Mouse (Mus musculus) heart, embryonic 16.5 days (tissue): Measurements from ENCODE around the gene Grin2b. TPM values are rescaled to one million over a fixed set of nuclear protein-coding genes. Genes with fewer than 3 reads are reported as not detected.

Source experiments
- ATAC-seq: fragments of 200-750 bp; cut with Nextera tagmentation; replicated peaks from 2 replicates; pipeline ENCODE4 v1.8.0; 2017; ENCODE audit warnings: moderate number of reproducible peaks; ENCODE audit not compliant: insufficient read depth, low FRiP score; ENCODE audit errors: extremely low read depth
- H3K27ac ChIP-seq: fragments of 300-500 bp; sonication (generic); 2 replicates; pipeline ENCODE4 v1.5.1; 2014; ENCODE audit warnings: mild to moderate bottlenecking, low read length, control low read depth, moderate library complexity
- H3K27me3 ChIP-seq: fragments of 300-500 bp; sonication (generic); 2 replicates; pipeline ENCODE4 v1.6.1; 2014; ENCODE audit warnings: low read length, mixed read lengths; ENCODE audit not compliant: control insufficient read depth, insufficient read depth
- H3K36me3 ChIP-seq: fragments of 300-500 bp; sonication (generic); 2 replicates; pipeline ENCODE4 v1.6.1; 2014; ENCODE audit not compliant: control insufficient read depth, insufficient read depth
- H3K4me1 ChIP-seq: fragments of 300-500 bp; sonication (generic); 2 replicates; pipeline ENCODE4 v1.6.1; 2014; ENCODE audit warnings: low read length, mixed read lengths; ENCODE audit not compliant: control insufficient read depth, insufficient read depth
- H3K4me2 ChIP-seq: fragments of 300-500 bp; sonication (generic); 2 replicates; pipeline ENCODE4 v1.6.1; 2014; ENCODE audit warnings: low read depth, mild to moderate bottlenecking, control low read depth, low read length
- H3K4me3 ChIP-seq: fragments of 300-500 bp; sonication (generic); 2 replicates; pipeline ENCODE4 v1.5.1; 2014; ENCODE audit warnings: mild to moderate bottlenecking, control low read depth, low read length
- H3K9ac ChIP-seq: fragments of 300-500 bp; sonication (generic); 2 replicates; pipeline ENCODE4 v1.6.1; 2014; ENCODE audit warnings: low read length, control low read depth
- H3K9me3 ChIP-seq: fragments of 300-500 bp; sonication (generic); replicated peaks from 2 replicates; pipeline ENCODE4 v1.6.1; 2016; ENCODE audit warnings: low read length; ENCODE audit not compliant: control insufficient read depth
- WGBS: fragments of 180-500 bp; shearing (Covaris S2); extraction: QIAGEN DNeasy Blood & Tissue Kit; methylation state at CpG from one replicate; pipeline ENCODE4 v1.1.7; 2014; 5-methylcytosine and 5-hydroxymethylcytosine counted together
- polyA plus RNA-seq: library from polyadenylated mRNA; unstranded; fragments of >200 nt; fragmentation: Nextera tagmentation; extraction: Ambion mirVana; gene quantifications from 2 replicates; pipeline ENCODE4 v1.2.1, GENCODE M21; 2015

Grin2b gene
- polyA plus RNA-seq, 1 experiment from 2014 or later = under 0.01 TPM

DNA sequence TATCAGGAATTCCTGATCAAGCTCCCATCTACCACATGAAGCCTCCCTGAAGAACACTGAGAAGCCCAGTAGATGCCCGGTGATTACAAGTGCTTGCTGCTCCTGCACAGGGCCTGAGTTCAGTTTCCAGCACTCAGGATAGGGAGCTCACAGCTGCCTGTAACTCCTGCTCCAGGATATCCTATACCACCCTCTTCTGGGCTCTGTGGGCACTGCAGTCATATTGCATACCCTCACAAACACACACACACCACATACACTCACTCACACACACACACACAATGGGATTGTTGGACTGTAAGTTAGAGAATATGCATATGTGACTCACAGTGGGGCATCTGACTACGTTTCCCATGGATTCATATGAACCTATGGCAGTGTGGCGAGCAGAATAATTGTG is 55.9 kb downstream of the Grin2b start:
- ATAC-seq = no peak
- H3K4me2 ChIP-seq = no peak overlapping the region
- H3K27me3 ChIP-seq = no peaks in the 10 kb centered on the region
- H3K27ac ChIP-seq = no peak overlapping the region
- WGBS = 85% methylated on average over 3 of the region's 3 CpGs
- no peaks in the 10 kb centered on the region for H3K36me3 ChIP-seq
- H3K4me1 ChIP-seq = no peaks in the 10 kb centered on the region
- no peak overlapping the region for H3K4me3 ChIP-seq
- H3K9ac ChIP-seq = no peak overlapping the region
- H3K9me3 ChIP-seq = no peaks in the 10 kb centered on the region

DNA sequence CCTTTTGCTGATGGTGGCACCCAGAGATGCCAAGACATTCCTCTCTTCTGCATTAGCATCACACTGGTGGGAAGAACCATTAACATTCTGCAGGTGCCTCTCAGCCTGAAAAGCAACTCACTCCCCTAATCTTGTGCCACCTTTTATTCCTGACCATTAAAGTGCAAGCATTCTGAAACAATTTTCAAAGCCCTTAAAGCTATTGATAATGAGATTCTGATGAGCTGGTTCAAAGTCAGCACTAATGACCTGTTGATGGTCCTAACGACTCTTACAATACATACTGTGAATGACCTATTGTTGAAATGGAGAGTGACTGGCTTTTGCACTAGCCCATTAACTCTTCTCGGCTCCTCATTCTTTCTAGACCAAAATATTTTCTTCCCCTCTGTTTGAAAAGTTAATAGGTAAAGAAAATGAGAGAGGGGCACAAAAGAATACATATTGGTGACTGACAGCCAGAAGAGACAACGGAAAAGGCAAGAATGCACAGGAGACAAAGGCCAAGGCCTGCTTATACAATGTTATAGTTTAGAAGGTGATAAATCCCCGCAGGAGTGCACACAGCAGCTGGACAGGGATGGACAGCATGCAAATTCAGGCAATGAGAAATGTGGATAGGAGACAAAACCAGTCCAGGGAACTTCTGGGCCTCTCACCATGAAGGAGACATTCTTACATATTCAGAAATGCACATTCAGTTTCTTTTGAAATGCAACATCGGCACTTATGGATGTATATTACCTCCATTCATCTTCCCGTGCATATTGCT is 59.5 kb downstream of the Grin2b start:
- H3K9ac ChIP-seq = no peak overlapping the region
- no peaks in the 10 kb centered on the region for H3K4me1 ChIP-seq
- H3K9me3 ChIP-seq = no peaks in the 10 kb centered on the region
- H3K27me3 ChIP-seq = no peaks in the 10 kb centered on the region
- no peaks in the 10 kb centered on the region for H3K36me3 ChIP-seq
- WGBS = 68% methylated on average over 6 of the region's 6 CpGs
- no peak for ATAC-seq
- no peak overlapping the region for H3K27ac ChIP-seq
- H3K4me3 ChIP-seq = no peak overlapping the region
- no peak overlapping the region for H3K4me2 ChIP-seq

DNA sequence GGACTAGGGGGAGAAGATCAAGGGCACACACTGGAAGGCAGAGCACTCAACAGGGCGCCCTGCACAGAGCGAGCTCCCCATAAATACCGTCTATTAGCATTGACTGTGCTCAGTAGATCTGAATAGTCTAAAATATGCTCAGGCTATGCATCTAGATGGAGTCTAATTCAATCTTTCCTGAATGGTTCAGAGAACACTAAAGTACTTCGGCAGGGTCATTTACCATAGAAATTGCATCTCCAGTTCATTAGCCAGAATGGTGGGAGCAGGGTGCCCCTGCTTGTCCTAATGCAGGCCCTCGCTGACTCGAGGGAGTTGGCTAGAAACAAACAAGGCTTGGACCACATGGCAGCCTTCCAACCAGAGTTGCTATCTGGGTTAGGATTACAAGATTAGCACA is 64.1 kb downstream of the Grin2b start:
- H3K36me3 ChIP-seq = no peaks in the 10 kb centered on the region
- ATAC-seq = no peak
- no peaks in the 10 kb centered on the region for H3K27me3 ChIP-seq
- 81% methylated on average over 6 of the region's 6 CpGs for WGBS
- no peak overlapping the region for H3K4me2 ChIP-seq
- no peak overlapping the region for H3K9ac ChIP-seq
- H3K4me3 ChIP-seq = no peak overlapping the region
- H3K9me3 ChIP-seq = no peaks in the 10 kb centered on the region
- H3K4me1 ChIP-seq = no peaks in the 10 kb centered on the region
- no peak overlapping the region for H3K27ac ChIP-seq

DNA sequence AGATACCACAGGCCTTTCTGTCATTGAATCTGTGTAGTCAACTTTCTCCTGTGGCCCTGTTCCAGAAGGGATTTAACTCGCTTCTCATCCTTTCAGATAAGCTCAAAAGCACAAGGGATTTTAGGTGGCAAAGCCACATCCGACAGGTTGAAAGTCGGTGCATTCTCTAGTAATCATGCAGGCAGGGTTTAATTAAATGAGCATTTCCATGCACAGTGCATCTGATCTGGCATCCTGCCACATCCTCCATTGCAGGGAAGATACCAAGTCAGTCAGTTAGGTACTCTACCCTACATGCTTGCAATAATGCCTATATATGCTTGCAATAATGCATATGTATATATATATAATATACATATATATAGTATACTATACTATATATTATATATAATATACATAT is 64.8 kb downstream of the Grin2b start:
- Histone ChIP-seq H3K9ac (no peak overlapping the region), H3K9me3 (no peaks in the 10 kb centered on the region; the same call in 1 of the 2 replicates), H3K27ac (no peak overlapping the region), H3K27me3 (no peaks in the 10 kb centered on the region), H3K4me2 (no peak overlapping the region), H3K36me3 (no peaks in the 10 kb centered on the region), H3K4me3 (no peak overlapping the region), H3K4me1 (no peaks in the 10 kb centered on the region)
- 72% methylated on average over 3 of the region's 3 CpGs for WGBS
- no peak for ATAC-seq

DNA sequence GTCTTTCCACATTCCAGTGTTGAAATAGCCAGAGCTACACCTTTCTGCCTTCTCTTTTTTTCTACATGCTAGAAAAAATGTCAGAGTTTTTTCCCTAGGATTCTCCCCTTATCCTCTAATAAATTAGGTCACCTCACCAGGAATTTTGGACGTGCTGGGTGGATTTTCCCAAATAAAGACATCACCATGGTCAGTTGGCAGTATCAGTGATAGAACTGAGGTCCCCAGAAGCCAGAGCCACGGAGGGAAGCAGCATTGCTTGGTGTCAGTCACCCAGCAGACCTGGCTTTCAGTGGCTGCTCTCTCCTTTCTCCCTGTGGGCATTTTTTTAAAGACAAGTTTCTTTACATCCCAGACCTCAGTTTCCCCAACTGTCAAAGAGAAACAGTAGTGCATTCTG is 68.1 kb downstream of the Grin2b start:
- H3K4me3 ChIP-seq = no peak overlapping the region
- no peak overlapping the region for H3K4me2 ChIP-seq
- H3K36me3 ChIP-seq = no peaks in the 10 kb centered on the region
- 53% methylated on average over 2 of the region's 2 CpGs for WGBS
- no peaks in the 10 kb centered on the region for H3K27me3 ChIP-seq
- H3K9me3 ChIP-seq = peaks cover 3% of the 10 kb centered on the region; the same call in 1 of the 2 replicates
- no peak for ATAC-seq
- no peaks in the 10 kb centered on the region for H3K4me1 ChIP-seq
- no peak overlapping the region for H3K9ac ChIP-seq
- H3K27ac ChIP-seq = no peak overlapping the region

DNA sequence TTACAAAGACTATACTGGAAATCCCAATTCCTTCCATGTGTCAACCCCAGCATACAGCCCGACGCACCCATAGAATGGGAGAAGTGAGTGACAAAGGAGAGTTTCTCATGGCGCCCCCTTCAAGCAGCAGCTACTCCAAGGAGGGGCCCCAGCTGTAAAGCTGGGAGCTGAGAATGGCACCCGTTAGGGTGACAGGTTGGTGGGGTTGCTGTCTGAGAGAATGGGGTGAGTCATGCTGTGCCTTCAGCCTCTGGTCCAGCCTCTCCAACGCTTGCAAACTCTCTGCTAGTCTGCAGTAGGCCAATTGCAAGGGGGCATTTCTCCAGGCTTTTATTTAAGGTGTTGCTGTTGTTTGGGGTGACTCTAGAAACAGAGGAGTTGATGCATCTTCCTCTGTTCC is 73.1 kb downstream of the Grin2b start:
- H3K9ac ChIP-seq = no peak overlapping the region
- ATAC-seq = no peak
- H3K4me1 ChIP-seq = no peaks in the 10 kb centered on the region
- H3K4me2 ChIP-seq = no peak overlapping the region
- H3K36me3 ChIP-seq = no peaks in the 10 kb centered on the region
- no peak overlapping the region for H3K27ac ChIP-seq
- H3K27me3 ChIP-seq = no peaks in the 10 kb centered on the region
- WGBS = 82% methylated on average over 5 of the region's 5 CpGs
- no peak overlapping the region for H3K4me3 ChIP-seq
- H3K9me3 ChIP-seq = peaks cover 3% of the 10 kb centered on the region; the same call in 1 of the 2 replicates

DNA sequence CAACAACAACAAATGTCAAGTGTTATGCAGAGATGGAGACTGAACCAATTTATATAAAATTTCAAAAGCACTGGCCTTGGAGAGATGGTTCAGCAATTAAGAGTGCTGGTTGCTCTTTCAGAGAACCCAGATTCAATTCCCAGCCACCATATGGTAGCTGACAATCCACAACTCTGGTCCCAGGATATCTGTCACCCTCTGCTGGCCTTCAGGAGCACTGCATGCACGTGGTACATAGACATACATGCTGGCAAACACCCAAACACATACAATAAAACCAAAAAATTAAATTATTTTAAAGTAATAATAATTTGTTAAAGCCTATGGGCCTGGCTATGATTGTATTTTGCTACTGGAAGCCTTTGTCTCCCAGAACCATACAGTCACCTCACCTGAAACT is 77.0 kb downstream of the Grin2b start:
- H3K36me3 ChIP-seq = no peaks in the 10 kb centered on the region
- no peaks in the 10 kb centered on the region for H3K4me1 ChIP-seq
- ATAC-seq = no peak
- no peak overlapping the region for H3K27ac ChIP-seq
- H3K9ac ChIP-seq = no peak overlapping the region
- H3K4me3 ChIP-seq = no peak overlapping the region
- H3K27me3 ChIP-seq = no peaks in the 10 kb centered on the region
- H3K4me2 ChIP-seq = no peak overlapping the region
- WGBS = 15% methylated on average over 1 of the region's 1 CpGs
- no peaks in the 10 kb centered on the region for H3K9me3 ChIP-seq

DNA sequence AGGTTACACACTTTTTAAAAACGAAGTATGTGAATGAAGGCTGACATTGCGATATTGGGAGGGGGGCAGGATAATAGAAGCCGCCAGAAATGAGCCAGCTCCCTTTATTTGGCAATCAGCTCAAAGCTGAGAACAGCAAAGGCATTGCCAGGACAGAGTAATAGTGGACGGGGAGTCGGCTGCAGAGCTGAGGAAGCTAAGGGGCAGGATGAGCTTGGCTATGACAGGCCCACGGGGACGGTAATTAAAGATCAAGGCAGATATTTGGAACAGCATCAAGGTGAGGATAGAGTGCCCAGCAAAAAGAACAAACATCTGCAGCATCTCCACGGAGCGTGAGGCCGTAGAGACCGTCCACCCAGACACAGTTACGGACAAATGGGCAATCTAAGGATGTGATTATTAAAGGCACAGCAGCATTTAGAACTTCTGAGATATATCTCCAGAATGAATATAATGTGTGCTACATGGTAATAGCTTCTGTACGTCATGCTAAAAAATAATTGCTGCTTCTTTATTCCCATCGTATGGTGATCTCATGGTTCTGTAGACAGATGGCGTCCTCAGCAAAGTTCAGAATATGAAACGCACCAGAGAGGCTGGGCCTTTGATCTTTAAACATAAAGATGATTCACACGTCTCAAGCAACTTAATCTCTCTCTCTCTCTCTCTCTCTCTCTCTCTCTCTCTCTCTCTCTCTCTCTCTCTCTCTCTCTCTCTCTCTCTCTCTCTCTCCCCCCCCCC is 93.1 kb downstream of the Grin2b start:
- Histone ChIP-seq H3K27ac (no peak overlapping the region), H3K4me3 (no peak overlapping the region), H3K9me3 (no peaks in the 10 kb centered on the region), H3K9ac (no peak overlapping the region), H3K27me3 (no peaks in the 10 kb centered on the region), H3K4me2 (no peak overlapping the region), H3K4me1 (no peaks in the 10 kb centered on the region), H3K36me3 (no peaks in the 10 kb centered on the region)
- 82% methylated on average over 17 of the region's 17 CpGs for WGBS
- no peak for ATAC-seq

DNA sequence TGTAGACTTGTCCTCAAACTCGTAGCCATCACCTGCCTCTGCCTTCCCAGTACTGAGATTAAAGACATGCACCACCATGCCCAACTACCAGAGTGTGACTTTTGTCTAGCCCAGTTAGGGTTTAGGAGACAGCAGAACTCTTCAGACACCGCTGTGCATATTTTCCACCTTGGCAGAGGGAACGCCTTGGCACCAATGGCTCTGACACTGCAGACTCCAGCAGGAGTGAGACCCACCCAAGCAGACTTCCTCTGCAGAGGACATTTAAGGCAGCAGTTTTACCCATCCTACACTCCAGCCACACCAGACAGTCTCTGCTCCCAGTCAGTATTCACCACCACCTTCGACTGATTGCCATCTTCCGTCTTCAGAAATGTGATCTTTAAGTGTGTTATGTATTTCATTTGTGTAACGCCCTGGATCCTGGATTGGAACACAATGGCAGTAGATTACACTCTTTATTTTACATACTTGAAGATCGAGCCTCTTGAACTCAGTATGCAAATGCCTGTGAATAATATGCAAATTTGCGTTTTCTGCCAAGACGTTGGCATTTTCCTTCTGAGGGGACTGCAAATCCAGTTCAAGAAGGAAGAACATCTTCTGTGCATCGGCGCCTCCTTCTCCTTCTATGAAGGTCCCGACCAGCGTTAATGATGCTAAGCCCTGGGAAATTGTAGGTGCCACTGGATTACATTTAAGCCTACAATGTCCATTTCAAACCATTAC is 100.8 kb downstream of the Grin2b start:
- Histone ChIP-seq H3K27me3 (no peaks in the 10 kb centered on the region), H3K4me3 (no peak overlapping the region), H3K27ac (no peak overlapping the region), H3K9ac (no peak overlapping the region), H3K9me3 (no peaks in the 10 kb centered on the region), H3K4me1 (no peaks in the 10 kb centered on the region), H3K36me3 (no peaks in the 10 kb centered on the region), H3K4me2 (no peak overlapping the region)
- WGBS = 83% methylated on average over 13 of the region's 13 CpGs
- no peak for ATAC-seq
